Mouse (Mus musculus) heart, adult 18-20 months (tissue): Measurements from ENCODE around the gene Gle1. TPM values are rescaled to one million over a fixed set of nuclear protein-coding genes. Genes with fewer than 3 reads are reported as not detected.

Source experiments
- DNase-seq, 2 experiments: peaks; one replicate each; pipeline ENCODE4 v3.0.0; 2021 to 2022; ENCODE audit warnings: mixed read lengths in 1 of 2
- microRNA-seq, 2 experiments: library from miRNA; unstranded; fragments of <30 nt; microRNA quantifications; one replicate each; pipeline ENCODE4 v1.2.0; 2022
- total RNA-seq, 2 experiments: library from RNA; stranded (reverse); gene quantifications; 2 replicates each; pipeline ENCODE4 v1.2.3; 2021

The Gle1 gene
- total RNA-seq, 2 experiments from 2014 or later: 22.7 to 24.7 TPM

GRCm38 (mm10) chr2:29964354-29965249 is 29.4 kb downstream of the Gle1 start:
- peak; percentile 53 to 56 for DNase-seq

GRCm38 (mm10) chr2:29965250-29965843 is 30.1 kb downstream of the Gle1 start, which contains the start of gene Sptan1:
TSS of gene Sptan1 (plus strand) at chr2:29965560.
- DNase-seq: peak; percentile 97 to 99

GRCm38 (mm10) chr2:29965906-29966305 is 30.7 kb downstream of the Gle1 start:
- DNase-seq: peak; percentile 50 to 72

- no peak for DNase-seq
These were observed 31.6 kb downstream of the Gle1 start for GRCm38 (mm10) chr2:29966826-29967225.

GRCm38 (mm10) chr2:29967768-29968167 is 32.5 kb downstream of the Gle1 start:
- no peak for DNase-seq

- DNase-seq: no peak
These were observed 33.4 kb downstream of the Gle1 start for GRCm38 (mm10) chr2:29968638-29969037.

- peak; percentile 89 to 92 for DNase-seq
These were observed 36.8 kb downstream of the Gle1 start for GRCm38 (mm10) chr2:29971838-29972635.

GRCm38 (mm10) chr2:29973525-29973924 is 38.3 kb downstream of the Gle1 start:
- DNase-seq: no peak

GRCm38 (mm10) chr2:29977307-29977706 is 42.1 kb downstream of the Gle1 start:
- peak; percentile 47 to 69 for DNase-seq

GRCm38 (mm10) chr2:29980661-29981060 is 45.4 kb downstream of the Gle1 start:
- DNase-seq: no peak

- DNase-seq: no peak
These were observed 56.7 kb downstream of the Gle1 start for GRCm38 (mm10) chr2:29991962-29992361.

GRCm38 (mm10) chr2:30009101-30009500 is 73.9 kb downstream of the Gle1 start:
- no peak for DNase-seq

Small RNA genes lying within 50 kb of the gene (microRNA-seq; reads per million reads assigned to microRNA genes)
- gene Mir6997: 0 to 0.27 reads per million in 2 experiments

Other genes starting within 250 kb of the Gle1 start
- gene Gm13420, start 183.7 kb upstream of the Gle1 start, total RNA-seq: not detected
- gene Gm13547, start 176.1 kb upstream of the Gle1 start, total RNA-seq: not detected
- 10 to 100 TPM; 16.8 to 18.9 TPM for gene Coq4, start 147.9 kb upstream of the Gle1 start, total RNA-seq
- gene Trub2, start 146.9 kb upstream of the Gle1 start, total RNA-seq: 10 to 100 TPM; 31.6 to 42.1 TPM
- gene Slc27a4, start 132.8 kb upstream of the Gle1 start, total RNA-seq: 10 to 100 TPM; 16.2 to 17.6 TPM
- 10 to 100 TPM; 30.3 to 39.9 TPM for gene Urm1, start 115.4 kb upstream of the Gle1 start, total RNA-seq
- gene Cercam, start 66.3 kb upstream of the Gle1 start, total RNA-seq: 1 to 10 TPM; 1.9 to 2.7 TPM
- gene Odf2, start 46.2 kb upstream of the Gle1 start, total RNA-seq: 10 to 100 TPM; 15.0 to 21.8 TPM
- gene Sptan1, start 30.1 kb downstream of the Gle1 start, total RNA-seq: 100 to 1,000 TPM; 157 to 176 TPM
- gene Wdr34, start 113.5 kb downstream of the Gle1 start, total RNA-seq: 1 to 10 TPM; 6.3 to 6.8 TPM
- 10 to 100 TPM; 94.9 to 98.5 TPM for gene Set, start 122.0 kb downstream of the Gle1 start, total RNA-seq
- gene Pkn3, start 142.3 kb downstream of the Gle1 start, total RNA-seq: 1 to 10 TPM; 7.8 to 9.3 TPM
- gene Zdhhc12, start 158.2 kb downstream of the Gle1 start, total RNA-seq: 1 to 10 TPM; 2.8 to 3.9 TPM
- gene Zer1, start 189.2 kb downstream of the Gle1 start, total RNA-seq: 10 to 100 TPM; 21.8 to 23.5 TPM
- 10 to 100 TPM; 17.4 to 18.6 TPM for gene Tbc1d13, start 198.3 kb downstream of the Gle1 start, total RNA-seq
- gene Endog, start 236.1 kb downstream of the Gle1 start, total RNA-seq: 10 to 100 TPM; 89.0 to 98.3 TPM
- gene Spout1, start 243.0 kb downstream of the Gle1 start, total RNA-seq: 1 to 10 TPM; 4.8 to 6.4 TPM